In the genomic region with DNA sequence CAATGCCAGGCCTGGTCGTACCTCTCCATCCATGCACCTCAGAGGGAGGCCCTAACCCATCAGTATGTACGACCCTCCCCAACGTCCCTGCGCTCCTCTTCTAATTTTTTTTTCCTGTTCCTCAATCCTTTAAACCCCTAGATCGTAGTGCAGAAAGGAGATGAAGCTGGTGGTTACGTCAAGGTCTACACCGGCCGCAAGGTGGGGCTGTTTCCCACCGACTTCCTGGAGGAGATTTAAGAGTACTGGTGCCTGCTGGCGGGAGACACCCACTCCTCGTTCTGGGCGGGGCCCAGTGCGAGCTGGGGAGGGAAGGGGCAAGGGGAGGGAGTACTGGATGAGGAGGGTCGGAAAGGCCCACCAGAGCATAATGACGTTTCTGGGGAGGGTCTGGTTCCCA, we compare ENCODE assay signal across 8 mouse cellular contexts. TPM values are rescaled to one million over a fixed set of nuclear protein-coding genes. Genes with fewer than 3 reads are reported as not detected.
DNase-seq lines count a peak whose midpoint lies in the region; ATAC-seq and TF ChIP-seq lines count a peak whose summit lies in the region.

No protein-coding gene starts in this region.

- H3K4me3 ChIP-seq in embryonic facial prominence, embryonic 12.5 days: no peak overlapping the region
- 0 out of 2 replicates have a peak overlapping the region, but pooled peaks have one; percentile 49 for H3K4me3 ChIP-seq in heart, embryonic 15.5 days
- no peak overlapping the region for H3K4me3 ChIP-seq in liver, embryonic 14.5 days (ENCODE audit: insufficient read depth in 1 of 2, low read depth in 2 of 2, low read length in 2 of 2)

- H3K4me1 ChIP-seq in embryonic facial prominence, embryonic 12.5 days: peaks cover 49% of the 10 kb centered on the region
- peaks cover 44% of the 10 kb centered on the region for H3K4me1 ChIP-seq in heart, embryonic 15.5 days (replicated peaks)
- H3K4me1 ChIP-seq in liver, embryonic 14.5 days (replicated peaks; ENCODE audit: control insufficient read depth in 2 of 2, insufficient read depth in 2 of 2, low read length in 1 of 2): peaks cover 0 to 3% of the 10 kb centered on the region in 2 experiments

- peak; percentile 82 for TF ChIP-seq CTCF in liver, embryonic 14.5 days (IDR thresholded peaks at IDR 0.05; ENCODE audit: low read depth)

- peak overlapping the region; percentile 68 for H3K4me2 ChIP-seq in embryonic facial prominence, embryonic 12.5 days (replicated peaks)
- H3K4me2 ChIP-seq in heart, embryonic 15.5 days: peak overlapping the region; percentile 86
- peak overlapping the region; percentile 61; the same call in 1 of the 2 replicates for H3K4me2 ChIP-seq in liver, embryonic 14.5 days (ENCODE audit: low read depth)

- H3K36me3 ChIP-seq in embryonic facial prominence, embryonic 12.5 days: no peaks in the 10 kb centered on the region
- H3K36me3 ChIP-seq in heart, embryonic 15.5 days: peaks cover 6% of the 10 kb centered on the region; the same call in 1 of the 2 replicates
- no peaks in the 10 kb centered on the region for H3K36me3 ChIP-seq in liver, embryonic 14.5 days (replicated peaks; ENCODE audit: control insufficient read depth, insufficient read depth, low read depth)

- H3K9ac ChIP-seq in embryonic facial prominence, embryonic 12.5 days: peak overlapping the region; percentile 5; the same call in 1 of the 2 replicates
- H3K9ac ChIP-seq in heart, embryonic 15.5 days: no peak overlapping the region
- H3K9ac ChIP-seq in liver, embryonic 14.5 days (replicated peaks): no peak overlapping the region

- DNase-seq in B cell, adult 2 months: peak; percentile 87 to 88
- peak; percentile 80 for DNase-seq in kidney, postnatal 14 days
- DNase-seq in liver, embryonic 14.5 days (ENCODE audit: low read depth in 3 of 3, low spot score in 3 of 3): peak in 1 of 3 experiments; percentile 58
- DNase-seq in natural killer cell, adult 2 months (ENCODE audit: low spot score in 2 of 2): peak; percentile 57 to 79
- DNase-seq in testis, postnatal 10 days (ENCODE audit: low spot score): peak; percentile 88

- no peaks in the 10 kb centered on the region for H3K9me3 ChIP-seq in embryonic facial prominence, embryonic 12.5 days
- no peaks in the 10 kb centered on the region for H3K9me3 ChIP-seq in heart, embryonic 15.5 days (replicated peaks)
- H3K9me3 ChIP-seq in liver, embryonic 14.5 days (ENCODE audit: control insufficient read depth, low read length): no peaks in the 10 kb centered on the region

- peak; percentile 48 for ATAC-seq in activated CD4-positive, CD25-positive, alpha-beta regulatory T cell, adult 4 months
- ATAC-seq in embryonic facial prominence, embryonic 12.5 days (ENCODE audit: insufficient number of reproducible peaks, insufficient read depth, low FRiP score, low TSS enrichment): no peak
- ATAC-seq in heart, embryonic 15.5 days (replicated peaks; ENCODE audit: insufficient number of reproducible peaks, insufficient read depth, low FRiP score, low read depth): no peak
- ATAC-seq in liver, embryonic 14.5 days (ENCODE audit: insufficient read depth): no peak

- WGBS in embryonic facial prominence, embryonic 12.5 days: 4% methylated on average over 15 of the region's 15 CpGs
- 5% methylated on average over 15 of the region's 15 CpGs for WGBS in heart, embryonic 15.5 days
- WGBS in liver, embryonic 14.5 days (ENCODE audit: insufficient replicate concordance): 1% methylated on average over 15 of the region's 15 CpGs

- TF ChIP-seq EP300 in liver, embryonic 14.5 days (IDR thresholded peaks at IDR 0.05; ENCODE audit: low read depth): no peak

- peaks cover 63% of the 10 kb centered on the region for H3K27me3 ChIP-seq in embryonic facial prominence, embryonic 12.5 days
- peaks cover 62% of the 10 kb centered on the region for H3K27me3 ChIP-seq in heart, embryonic 15.5 days
- H3K27me3 ChIP-seq in liver, embryonic 14.5 days (ENCODE audit: control insufficient read depth, insufficient read depth, low read length): peaks cover 53% of the 10 kb centered on the region

- no peak overlapping the region for H3K27ac ChIP-seq in embryonic facial prominence, embryonic 12.5 days
- H3K27ac ChIP-seq in heart, embryonic 15.5 days: no peak overlapping the region
- no peak overlapping the region for H3K27ac ChIP-seq in liver, embryonic 14.5 days

RNA-seq across cellular contexts. Expression of gene Ndufa4l2, which starts 6.5 kb away (rescaled TPM):
- not detected for polyA plus RNA-seq in activated CD4-positive, CD25-positive, alpha-beta regulatory T cell, adult 4 months (2017; shearing (Covaris generic))
- 2.9 and 3.4 TPM in 2 replicates for polyA plus RNA-seq in embryonic facial prominence, embryonic 12.5 days (2016; fragmentation: Nextera tagmentation; extraction: Ambion mirVana)
- polyA plus RNA-seq in heart, embryonic 15.5 days (2015; fragmentation: Nextera tagmentation; extraction: Ambion mirVana): 49.7 and 53.6 TPM in 2 replicates
- 2.1 and 3.6 TPM in 2 replicates for polyA plus RNA-seq in liver, embryonic 14.5 days (2012; rRNA removed)
- polyA plus RNA-seq in liver, embryonic 14.5 days (2014; fragmentation: Nextera tagmentation; extraction: Ambion mirVana): 2.0 and 5.8 TPM in 2 replicates

RNA-seq across cellular contexts. Expression of gene Stac3, which starts 6.8 kb away (rescaled TPM):
- polyA plus RNA-seq in activated CD4-positive, CD25-positive, alpha-beta regulatory T cell, adult 4 months (2017; shearing (Covaris generic)): under 1 TPM in 1 of 2 experiments, not detected in 1; 0.92 TPM
- polyA plus RNA-seq in embryonic facial prominence, embryonic 12.5 days (2016; fragmentation: Nextera tagmentation; extraction: Ambion mirVana): 5.9 and 7.9 TPM in 2 replicates
- polyA plus RNA-seq in heart, embryonic 15.5 days (2015; fragmentation: Nextera tagmentation; extraction: Ambion mirVana): 0.62 and 1.1 TPM in 2 replicates
- 0.16 and 0.37 TPM in 2 replicates for polyA plus RNA-seq in liver, embryonic 14.5 days (2012; rRNA removed)
- not detected in 2 replicates for polyA plus RNA-seq in liver, embryonic 14.5 days (2014; fragmentation: Nextera tagmentation; extraction: Ambion mirVana)

RNA-seq across cellular contexts. Expression of gene Shmt2, which starts 14.0 kb away (rescaled TPM):
- 10 to 100 TPM; 34.2 to 50.7 TPM for polyA plus RNA-seq in activated CD4-positive, CD25-positive, alpha-beta regulatory T cell, adult 4 months (2017; shearing (Covaris generic))
- polyA plus RNA-seq in embryonic facial prominence, embryonic 12.5 days (2016; fragmentation: Nextera tagmentation; extraction: Ambion mirVana): 82.4 and 88.2 TPM in 2 replicates
- 89.8 and 106 TPM in 2 replicates for polyA plus RNA-seq in heart, embryonic 15.5 days (2015; fragmentation: Nextera tagmentation; extraction: Ambion mirVana)
- polyA plus RNA-seq in liver, embryonic 14.5 days (2012; rRNA removed): 81.0 and 88.6 TPM in 2 replicates
- polyA plus RNA-seq in liver, embryonic 14.5 days (2014; fragmentation: Nextera tagmentation; extraction: Ambion mirVana): 82.7 and 88.2 TPM in 2 replicates

RNA-seq across cellular contexts. Expression of gene Nxph4, which starts 26.1 kb away (rescaled TPM):
- polyA plus RNA-seq in activated CD4-positive, CD25-positive, alpha-beta regulatory T cell, adult 4 months (2017; shearing (Covaris generic)): not detected
- polyA plus RNA-seq in embryonic facial prominence, embryonic 12.5 days (2016; fragmentation: Nextera tagmentation; extraction: Ambion mirVana): 6.5 and 8.0 TPM in 2 replicates
- 1.2 and 2.9 TPM in 2 replicates for polyA plus RNA-seq in heart, embryonic 15.5 days (2015; fragmentation: Nextera tagmentation; extraction: Ambion mirVana)
- polyA plus RNA-seq in liver, embryonic 14.5 days (2012; rRNA removed): not detected in 2 replicates
- polyA plus RNA-seq in liver, embryonic 14.5 days (2014; fragmentation: Nextera tagmentation; extraction: Ambion mirVana): 0.13 TPM in 1 of 2 replicates, not detected in the other
